Mouse (Mus musculus): ENCODE measurements at regions not wholly inside any gene's neighbourhood (a gene's known extent, or its start where the extent isn't known, plus 50 kb on each side); places are given as distances from the start of the nearest gene placed in this dataset.
A peak's percentile ranks its signal among the peaks of the same experiment; 100 is the strongest.

GRCm38 (mm10) chr5:80326986-80327385 lies 693.0 kb upstream of the Adgrl3 start:
- Histone ChIP-seq H3K4me2 (replicated peaks; ENCODE audit: low read depth, low read length) (no peak overlapping the region), H3K27me3 (ENCODE audit: insufficient read depth, low read length) (no peaks in the 10 kb centered on the region), H3K4me1 (ENCODE audit: insufficient read depth, low read length) (no peaks in the 10 kb centered on the region), H3K4me3 (ENCODE audit: low read length) (no peak overlapping the region), H3K9ac (replicated peaks; ENCODE audit: low read length) (no peak overlapping the region), H3K36me3 (ENCODE audit: insufficient read depth, low read length) (no peaks in the 10 kb centered on the region), H3K27ac (ENCODE audit: low read length) (no peak overlapping the region), H3K9me3 (ENCODE audit: low read length) (no peaks in the 10 kb centered on the region)
- ATAC-seq (ENCODE audit: low FRiP score, low TSS enrichment), result peak; percentile 73; the same call in 1 of the 2 replicates
- WGBS, result 49% methylated on average over 1 of the region's 1 CpGs

GRCm38 (mm10) chr5:80345155-80345554 lies 674.8 kb upstream of the Adgrl3 start:
- no peak overlapping the region for H3K9ac ChIP-seq (replicated peaks; ENCODE audit: low read length)
- no peak overlapping the region for H3K27ac ChIP-seq (ENCODE audit: low read length)
- no peaks in the 10 kb centered on the region for H3K4me1 ChIP-seq (ENCODE audit: insufficient read depth, low read length)
- H3K4me2 ChIP-seq (replicated peaks; ENCODE audit: low read depth, low read length), result no peak overlapping the region
- H3K4me3 ChIP-seq (ENCODE audit: low read length), result no peak overlapping the region
- no peaks in the 10 kb centered on the region for H3K27me3 ChIP-seq (ENCODE audit: insufficient read depth, low read length)
- no peak for ATAC-seq (ENCODE audit: low FRiP score, low TSS enrichment)
- no peaks in the 10 kb centered on the region for H3K36me3 ChIP-seq (ENCODE audit: insufficient read depth, low read length)
- H3K9me3 ChIP-seq (ENCODE audit: low read length), result no peaks in the 10 kb centered on the region
- 75% methylated on average over 4 of the region's 4 CpGs for WGBS

GRCm38 (mm10) chr5:80358271-80358670 lies 661.7 kb upstream of the Adgrl3 start:
- no peak overlapping the region for H3K4me3 ChIP-seq (ENCODE audit: low read length)
- H3K27me3 ChIP-seq (ENCODE audit: insufficient read depth, low read length), result no peaks in the 10 kb centered on the region
- no peaks in the 10 kb centered on the region for H3K36me3 ChIP-seq (ENCODE audit: insufficient read depth, low read length)
- no peak overlapping the region for H3K27ac ChIP-seq (ENCODE audit: low read length)
- H3K9me3 ChIP-seq (ENCODE audit: low read length), result no peaks in the 10 kb centered on the region
- H3K4me2 ChIP-seq (replicated peaks; ENCODE audit: low read depth, low read length), result no peak overlapping the region
- no peaks in the 10 kb centered on the region for H3K4me1 ChIP-seq (ENCODE audit: insufficient read depth, low read length)
- no peak overlapping the region for H3K9ac ChIP-seq (replicated peaks; ENCODE audit: low read length)
- ATAC-seq (ENCODE audit: low FRiP score, low TSS enrichment), result no peak
- 90% methylated on average over 1 of the region's 1 CpGs for WGBS

GRCm38 (mm10) chr5:80393656-80394055 lies 626.3 kb upstream of the Adgrl3 start:
- H3K36me3 ChIP-seq (ENCODE audit: insufficient read depth, low read length), result no peaks in the 10 kb centered on the region
- H3K27me3 ChIP-seq (ENCODE audit: insufficient read depth, low read length), result no peaks in the 10 kb centered on the region
- no peak overlapping the region for H3K4me3 ChIP-seq (ENCODE audit: low read length)
- H3K9ac ChIP-seq (replicated peaks; ENCODE audit: low read length), result no peak overlapping the region
- no peak overlapping the region for H3K4me2 ChIP-seq (replicated peaks; ENCODE audit: low read depth, low read length)
- WGBS, result 24% methylated on average over 3 of the region's 3 CpGs
- H3K4me1 ChIP-seq (ENCODE audit: insufficient read depth, low read length), result no peaks in the 10 kb centered on the region
- no peak overlapping the region for H3K27ac ChIP-seq (ENCODE audit: low read length)
- no peaks in the 10 kb centered on the region for H3K9me3 ChIP-seq (ENCODE audit: low read length)
- ATAC-seq (ENCODE audit: low FRiP score, low TSS enrichment), result no peak

- Histone ChIP-seq H3K4me2 (replicated peaks; ENCODE audit: low read depth, low read length) (no peak overlapping the region), H3K27ac (ENCODE audit: low read length) (no peak overlapping the region), H3K36me3 (ENCODE audit: insufficient read depth, low read length) (no peaks in the 10 kb centered on the region), H3K4me3 (ENCODE audit: low read length) (no peak overlapping the region), H3K9ac (replicated peaks; ENCODE audit: low read length) (no peak overlapping the region), H3K27me3 (ENCODE audit: insufficient read depth, low read length) (no peaks in the 10 kb centered on the region), H3K4me1 (ENCODE audit: insufficient read depth, low read length) (no peaks in the 10 kb centered on the region), H3K9me3 (ENCODE audit: low read length) (no peaks in the 10 kb centered on the region)
- no peak for ATAC-seq (ENCODE audit: low FRiP score, low TSS enrichment)
Measured at GRCm38 (mm10) chr5:80402666-80403065, 617.3 kb upstream of the Adgrl3 start.

GRCm38 (mm10) chr5:80416116-80416515 lies 603.8 kb upstream of the Adgrl3 start:
- Histone ChIP-seq H3K9ac (replicated peaks; ENCODE audit: low read length) (no peak overlapping the region), H3K4me1 (ENCODE audit: insufficient read depth, low read length) (no peaks in the 10 kb centered on the region), H3K27me3 (ENCODE audit: insufficient read depth, low read length) (no peaks in the 10 kb centered on the region), H3K4me3 (ENCODE audit: low read length) (no peak overlapping the region), H3K27ac (ENCODE audit: low read length) (no peak overlapping the region), H3K36me3 (ENCODE audit: insufficient read depth, low read length) (no peaks in the 10 kb centered on the region), H3K9me3 (ENCODE audit: low read length) (no peaks in the 10 kb centered on the region), H3K4me2 (replicated peaks; ENCODE audit: low read depth, low read length) (no peak overlapping the region)
- no peak for ATAC-seq (ENCODE audit: low FRiP score, low TSS enrichment)
- 93% methylated on average over 5 of the region's 5 CpGs for WGBS
